Mouse (Mus musculus): ENCODE data around the gene Bdh1. TPM values are rescaled to one million over a fixed set of nuclear protein-coding genes. Genes with fewer than 3 reads are reported as not detected.

The Bdh1 gene
- polyA plus RNA-seq, 1 experiment, result 0.54 TPM

DNA sequence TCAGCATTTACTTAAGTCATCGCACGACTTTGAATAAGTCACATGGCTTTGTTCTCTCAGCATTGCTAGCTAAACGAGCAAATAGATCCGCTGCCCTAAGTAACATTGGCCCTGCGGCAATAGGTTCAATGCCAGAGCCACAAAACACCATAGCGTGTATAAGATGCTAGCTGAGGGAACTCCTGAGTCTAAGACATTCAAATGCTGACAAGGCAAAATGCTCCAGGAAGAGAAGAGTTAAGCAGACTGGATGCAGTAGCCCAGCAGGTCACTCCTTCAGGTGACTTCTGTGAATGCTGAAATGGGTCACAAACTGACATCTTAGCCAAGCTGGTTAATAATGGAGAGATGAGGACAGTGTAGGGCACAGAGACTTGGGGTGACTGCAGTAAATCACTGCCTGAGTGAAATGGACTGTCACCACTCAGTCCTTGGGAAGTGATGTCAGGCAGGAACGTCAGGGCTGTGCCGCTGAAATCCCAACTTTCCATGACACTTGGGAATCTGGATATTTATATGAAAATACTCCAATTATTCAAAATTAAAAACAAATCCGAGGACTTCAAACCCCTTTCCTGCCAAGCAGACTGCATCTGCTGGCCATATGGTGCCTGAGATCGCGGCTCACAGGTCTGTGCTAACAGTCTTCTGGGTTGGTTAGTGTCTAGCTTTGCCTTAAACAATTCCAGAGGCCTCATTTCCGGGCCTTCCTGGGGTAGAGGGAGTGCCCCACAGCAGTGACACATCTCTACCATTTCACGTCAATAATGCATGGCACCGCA, 79.1 kb downstream of the Bdh1 start:
- Histone ChIP-seq H3K36me3 (ENCODE audit: control insufficient read depth, insufficient read depth) (no peaks in the 10 kb centered on the region), H3K27me3 (ENCODE audit: control insufficient read depth, insufficient read depth, insufficient read length) (no peaks in the 10 kb centered on the region), H3K4me3 (ENCODE audit: insufficient read depth, poor library complexity, severe bottlenecking) (no peak overlapping the region), H3ac (ENCODE audit: control insufficient read depth, insufficient read length, low read depth) (no peak overlapping the region), H3K79me2 (ENCODE audit: control insufficient read depth, insufficient read depth) (no peaks in the 10 kb centered on the region), H3K79me3 (ENCODE audit: low read depth) (no peaks in the 10 kb centered on the region)
- TF ChIP-seq USF1 (IDR thresholded peaks at IDR 0.05; ENCODE audit: low read depth), result no peak
- no peak for TF ChIP-seq MYOD1 (IDR thresholded peaks at IDR 0.05; ENCODE audit: control insufficient read depth, insufficient read length, low read depth)
- no peak for TF ChIP-seq CEBPB (IDR thresholded peaks at IDR 0.05; ENCODE audit: low read depth)
- TF ChIP-seq CTCF (IDR thresholded peaks at IDR 0.05; ENCODE audit: control insufficient read depth, insufficient read depth, insufficient read length), result no peak
- TF ChIP-seq MAX (IDR thresholded peaks at IDR 0.05), result no peak
- TF ChIP-seq FOSL1 (IDR thresholded peaks at IDR 0.05; ENCODE audit: insufficient read depth, low read length, poor library complexity, severe bottlenecking), result no peak
- no peak for TF ChIP-seq MYOG (IDR thresholded peaks at IDR 0.05; ENCODE audit: control insufficient read depth, extremely low read depth, insufficient read length)

DNA sequence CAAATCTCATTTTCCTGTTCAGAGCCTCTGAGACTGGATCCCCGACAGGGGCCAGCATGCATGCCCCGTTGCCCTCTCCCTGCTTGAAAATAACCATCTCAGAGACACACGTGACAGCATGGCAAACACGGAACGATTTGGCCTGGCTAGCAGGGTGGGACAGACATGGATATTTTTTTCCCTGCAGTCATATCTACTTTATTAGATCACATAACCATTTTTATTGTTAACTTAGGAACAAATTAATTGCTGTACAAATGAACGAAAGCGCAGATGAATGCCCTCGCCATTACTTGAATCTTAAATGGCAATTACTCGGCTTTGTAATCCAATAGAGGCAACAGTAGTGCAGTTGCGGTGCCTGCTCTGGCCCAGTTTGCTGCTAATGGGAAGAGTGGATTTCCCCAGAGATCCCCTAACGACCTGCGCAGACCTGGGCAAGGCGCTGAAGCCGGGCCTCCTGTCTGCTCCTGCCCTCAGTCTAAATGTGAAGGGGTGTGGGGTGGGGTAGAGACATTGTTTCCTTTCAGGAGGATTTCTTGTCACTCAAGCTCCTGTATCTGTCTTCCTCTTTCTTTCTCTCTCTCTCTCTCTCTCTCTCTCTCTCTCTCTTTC, 79.8 kb downstream of the Bdh1 start:
- no peaks in the 10 kb centered on the region for H3K27me3 ChIP-seq (ENCODE audit: control insufficient read depth, insufficient read depth, insufficient read length)
- H3ac ChIP-seq (ENCODE audit: control insufficient read depth, insufficient read length, low read depth), result no peak overlapping the region
- H3K79me2 ChIP-seq (ENCODE audit: control insufficient read depth, insufficient read depth), result no peaks in the 10 kb centered on the region
- H3K79me3 ChIP-seq (ENCODE audit: low read depth), result no peaks in the 10 kb centered on the region
- no peaks in the 10 kb centered on the region for H3K36me3 ChIP-seq (ENCODE audit: control insufficient read depth, insufficient read depth)
- TF ChIP-seq MAX (IDR thresholded peaks at IDR 0.05) (no peak), MYOD1 (IDR thresholded peaks at IDR 0.05; ENCODE audit: control insufficient read depth, insufficient read length, low read depth) (no peak), USF1 (IDR thresholded peaks at IDR 0.05; ENCODE audit: low read depth) (no peak), CTCF (IDR thresholded peaks at IDR 0.05; ENCODE audit: control insufficient read depth, insufficient read depth, insufficient read length) (no peak), FOSL1 (IDR thresholded peaks at IDR 0.05; ENCODE audit: insufficient read depth, low read length, poor library complexity, severe bottlenecking) (no peak), CEBPB (IDR thresholded peaks at IDR 0.05; ENCODE audit: low read depth) (no peak), MYOG (IDR thresholded peaks at IDR 0.05; ENCODE audit: control insufficient read depth, extremely low read depth, insufficient read length) (no peak)
- H3K4me3 ChIP-seq (ENCODE audit: insufficient read depth, poor library complexity, severe bottlenecking), result no peak overlapping the region

DNA sequence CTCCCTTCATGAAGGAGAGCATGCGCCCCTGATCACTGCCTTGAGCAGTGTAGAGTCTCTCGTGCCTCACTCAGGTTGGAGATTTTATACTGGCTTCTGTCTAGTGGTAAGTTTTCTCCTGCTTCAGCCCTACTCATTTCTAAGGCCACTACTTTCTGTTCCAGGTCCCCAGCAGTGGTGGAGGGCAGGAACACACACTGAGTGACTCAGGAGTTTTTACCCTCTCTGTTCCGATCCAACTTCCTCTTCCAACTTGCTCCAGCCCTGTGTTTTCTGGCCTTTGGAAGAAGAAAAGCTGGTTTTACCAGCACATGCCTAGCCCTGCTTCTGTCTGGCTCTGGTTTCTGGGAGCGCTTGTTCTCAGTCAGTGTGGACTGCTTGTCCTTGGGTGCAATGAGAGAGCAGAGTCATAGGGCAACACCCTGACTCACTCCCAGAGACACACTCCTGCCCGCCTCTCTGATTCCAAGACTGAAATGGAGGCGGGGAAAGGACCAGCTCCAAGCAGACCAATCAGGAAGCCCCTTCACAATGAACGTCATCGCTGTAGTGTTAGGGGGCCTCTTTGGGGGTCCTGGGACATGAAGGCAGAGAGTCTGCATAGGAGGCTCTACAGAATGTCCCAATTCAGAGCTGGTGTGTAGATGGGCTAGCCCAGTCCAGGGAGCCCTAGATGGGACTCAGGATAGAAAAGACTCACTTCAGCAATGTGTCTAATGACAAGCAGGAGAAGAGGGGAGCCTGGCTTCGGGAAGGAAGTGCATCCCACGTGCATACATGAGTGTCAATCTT, 84.8 kb downstream of the Bdh1 start:
- H3ac ChIP-seq (ENCODE audit: control insufficient read depth, insufficient read length, low read depth), result no peak overlapping the region
- H3K27me3 ChIP-seq (ENCODE audit: control insufficient read depth, insufficient read depth, insufficient read length), result no peaks in the 10 kb centered on the region
- H3K79me2 ChIP-seq (ENCODE audit: control insufficient read depth, insufficient read depth), result no peaks in the 10 kb centered on the region
- no peaks in the 10 kb centered on the region for H3K79me3 ChIP-seq (ENCODE audit: low read depth)
- H3K4me3 ChIP-seq (ENCODE audit: insufficient read depth, poor library complexity, severe bottlenecking), result no peak overlapping the region
- TF ChIP-seq FOSL1 (IDR thresholded peaks at IDR 0.05; ENCODE audit: insufficient read depth, low read length, poor library complexity, severe bottlenecking) (no peak), MYOG (IDR thresholded peaks at IDR 0.05; ENCODE audit: control insufficient read depth, extremely low read depth, insufficient read length) (no peak), CTCF (IDR thresholded peaks at IDR 0.05; ENCODE audit: control insufficient read depth, insufficient read depth, insufficient read length) (no peak), CEBPB (IDR thresholded peaks at IDR 0.05; ENCODE audit: low read depth) (no peak), MYOD1 (IDR thresholded peaks at IDR 0.05; ENCODE audit: control insufficient read depth, insufficient read length, low read depth) (no peak), MAX (IDR thresholded peaks at IDR 0.05) (no peak), USF1 (IDR thresholded peaks at IDR 0.05; ENCODE audit: low read depth) (no peak)
- H3K36me3 ChIP-seq (ENCODE audit: control insufficient read depth, insufficient read depth), result no peaks in the 10 kb centered on the region

DNA sequence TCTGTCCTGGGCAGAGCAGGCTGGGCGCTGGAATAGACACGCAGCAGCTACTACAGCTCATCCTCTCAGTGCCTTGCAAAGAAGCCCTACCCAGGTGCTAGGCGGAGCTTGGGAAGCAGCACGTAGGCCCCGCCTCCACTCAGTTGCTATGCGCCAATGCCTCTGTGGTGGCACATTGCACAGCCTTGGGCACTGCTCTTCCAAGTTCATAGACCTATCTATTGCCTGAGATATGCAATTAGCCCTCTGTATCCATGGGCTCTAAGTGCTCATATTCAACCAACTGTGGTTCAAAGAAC, 85.3 kb downstream of the Bdh1 start:
- H3K4me3 ChIP-seq (ENCODE audit: insufficient read depth, poor library complexity, severe bottlenecking), result no peak overlapping the region
- no peaks in the 10 kb centered on the region for H3K36me3 ChIP-seq (ENCODE audit: control insufficient read depth, insufficient read depth)
- no peaks in the 10 kb centered on the region for H3K79me3 ChIP-seq (ENCODE audit: low read depth)
- no peaks in the 10 kb centered on the region for H3K79me2 ChIP-seq (ENCODE audit: control insufficient read depth, insufficient read depth)
- no peak for TF ChIP-seq CTCF (IDR thresholded peaks at IDR 0.05; ENCODE audit: control insufficient read depth, insufficient read depth, insufficient read length)
- no peak for TF ChIP-seq MYOG (IDR thresholded peaks at IDR 0.05; ENCODE audit: control insufficient read depth, extremely low read depth, insufficient read length)
- TF ChIP-seq USF1 (IDR thresholded peaks at IDR 0.05; ENCODE audit: low read depth), result no peak
- TF ChIP-seq FOSL1 (IDR thresholded peaks at IDR 0.05; ENCODE audit: insufficient read depth, low read length, poor library complexity, severe bottlenecking), result no peak
- no peak for TF ChIP-seq CEBPB (IDR thresholded peaks at IDR 0.05; ENCODE audit: low read depth)
- no peaks in the 10 kb centered on the region for H3K27me3 ChIP-seq (ENCODE audit: control insufficient read depth, insufficient read depth, insufficient read length)
- H3ac ChIP-seq (ENCODE audit: control insufficient read depth, insufficient read length, low read depth), result no peak overlapping the region

DNA sequence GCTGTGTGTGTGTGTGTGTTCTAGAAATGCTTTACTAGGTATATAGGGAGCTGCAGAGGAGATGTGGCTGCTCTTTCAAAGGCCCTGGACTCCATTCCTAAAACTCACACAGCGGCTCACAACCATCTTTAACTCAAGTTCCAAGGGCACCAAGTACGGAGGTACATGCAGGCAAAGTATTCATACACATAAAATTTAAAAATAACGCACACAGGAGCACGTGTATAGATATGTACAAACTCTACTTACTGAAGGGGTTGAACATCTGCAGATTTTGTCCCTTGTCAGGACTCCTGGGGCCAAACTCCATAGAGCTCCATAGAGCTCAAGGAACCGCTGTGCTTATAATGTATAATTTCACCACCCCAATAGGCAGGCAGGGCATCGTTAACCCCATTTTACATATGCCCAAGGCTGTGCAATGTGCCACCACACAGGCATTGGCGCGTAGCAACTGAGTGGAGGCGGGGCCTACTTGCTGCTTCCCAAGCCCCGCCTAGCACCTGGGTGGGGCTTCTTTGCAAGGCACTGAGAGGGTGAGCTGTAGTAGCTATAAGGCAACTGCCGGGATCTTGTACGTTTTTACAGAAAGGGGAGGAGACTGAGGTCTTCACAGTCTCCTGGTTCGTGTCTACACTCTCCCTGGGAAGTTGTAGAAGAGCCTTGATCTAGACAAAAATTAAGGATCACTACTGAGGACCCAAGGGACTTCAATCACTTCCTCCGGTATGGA, 85.9 kb downstream of the Bdh1 start:
- H3ac ChIP-seq (ENCODE audit: control insufficient read depth, insufficient read length, low read depth), result no peak overlapping the region
- H3K4me3 ChIP-seq (ENCODE audit: insufficient read depth, poor library complexity, severe bottlenecking), result no peak overlapping the region
- H3K79me2 ChIP-seq (ENCODE audit: control insufficient read depth, insufficient read depth), result no peaks in the 10 kb centered on the region
- no peaks in the 10 kb centered on the region for H3K79me3 ChIP-seq (ENCODE audit: low read depth)
- H3K27me3 ChIP-seq (ENCODE audit: control insufficient read depth, insufficient read depth, insufficient read length), result no peaks in the 10 kb centered on the region
- no peak for TF ChIP-seq USF1 (IDR thresholded peaks at IDR 0.05; ENCODE audit: low read depth)
- H3K36me3 ChIP-seq (ENCODE audit: control insufficient read depth, insufficient read depth), result no peaks in the 10 kb centered on the region

Other genes with a start within 250 kb of the Bdh1 start
- 6.2 TPM for gene Acap2, start 221.0 kb upstream of the Bdh1 start, polyA plus RNA-seq (2012; fragmentation: generic; extraction: Trizol)
- 39.9 TPM for gene Ppp1r2, start 147.0 kb upstream of the Bdh1 start, polyA plus RNA-seq (2012; fragmentation: generic; extraction: Trizol)
- 0.07 TPM for gene Apod, start 107.5 kb upstream of the Bdh1 start, polyA plus RNA-seq (2012; fragmentation: generic; extraction: Trizol)
- gene Dlg1, start 241.2 kb downstream of the Bdh1 start, polyA plus RNA-seq (2012; fragmentation: generic; extraction: Trizol), result 23.2 TPM

Data from C2C12 (cell line).